Mouse (Mus musculus): ENCODE measurements around the gene Smim17.

DNA sequence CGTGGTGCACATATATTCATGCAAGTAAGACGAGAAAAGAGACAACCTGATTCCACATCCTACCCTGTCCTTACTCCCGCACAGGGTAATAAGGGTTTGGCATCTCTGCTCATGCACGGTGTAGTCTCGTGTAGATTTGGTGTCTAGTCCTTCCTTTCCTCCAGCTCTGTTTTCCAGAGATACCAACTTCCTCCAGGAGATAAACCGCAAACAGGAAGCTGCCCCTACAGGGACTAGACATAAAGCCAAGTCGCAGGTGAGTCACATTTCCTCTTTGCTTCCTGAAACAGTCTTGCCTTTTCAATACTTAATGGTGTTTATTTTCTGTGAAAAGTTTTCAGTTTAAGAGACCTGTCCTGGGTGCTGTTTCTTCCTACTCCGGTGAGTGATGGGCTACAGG, 14.5 kb upstream of the Smim17 start:
- TF ChIP-seq CTCF (conservative IDR thresholded peaks at IDR 0.05; ENCODE audit: insufficient read depth, insufficient read length, low read depth, low read length) (no peak), POLR2A (IDR thresholded peaks at IDR 0.05; ENCODE audit: low read depth, low read length) (no peak)

All from kidney, adult 2 months (tissue).